Mouse (Mus musculus) adrenal gland, adult (tissue): ENCODE data around the gene Ccne1.
A peak's percentile ranks its signal among the peaks of the same experiment; 100 is the strongest.

Experiments
- DNase-seq, 2 experiments: peaks; one replicate each; pipeline ENCODE4 v3.0.0; 2022 to 2023; ENCODE audit warnings: low spot score in 1 of 2; ENCODE audit not compliant: inconsistent age in 2 of 2

Ccne1 gene

GRCm38 (mm10) chr7:38104097-38104496 lies 3.2 kb downstream of the Ccne1 start:
- no peak for DNase-seq

- no peak for DNase-seq
These were observed 13.0 kb downstream of the Ccne1 start for GRCm38 (mm10) chr7:38094353-38094752.

- no peak for DNase-seq
These were observed 14.2 kb downstream of the Ccne1 start for GRCm38 (mm10) chr7:38093101-38093500.

GRCm38 (mm10) chr7:38089930-38090675 lies 17.2 kb downstream of the Ccne1 start:
- no peak for DNase-seq

GRCm38 (mm10) chr7:38088456-38088855 lies 18.9 kb downstream of the Ccne1 start:
- DNase-seq = no peak

GRCm38 (mm10) chr7:38087856-38088255 lies 19.5 kb downstream of the Ccne1 start:
- DNase-seq = no peak

- no peak for DNase-seq
These were observed 20.9 kb downstream of the Ccne1 start for GRCm38 (mm10) chr7:38086401-38086800.

- DNase-seq = peak; percentile 76 to 88
These were observed 21.6 kb downstream of the Ccne1 start for GRCm38 (mm10) chr7:38085573-38086211.

- peak; percentile 100 for DNase-seq
These were observed 22.4 kb downstream of the Ccne1 start for GRCm38 (mm10) chr7:38084778-38085572.

- no peak for DNase-seq
These were observed 24.4 kb downstream of the Ccne1 start for GRCm38 (mm10) chr7:38082971-38083370.

GRCm38 (mm10) chr7:38077189-38077588 lies 30.1 kb downstream of the Ccne1 start:
- DNase-seq = no peak

- DNase-seq = no peak
These were observed 31.8 kb downstream of the Ccne1 start for GRCm38 (mm10) chr7:38075487-38075886.

GRCm38 (mm10) chr7:38074920-38075319 lies 32.4 kb downstream of the Ccne1 start:
- DNase-seq = no peak

- DNase-seq = no peak
These were observed 32.8 kb downstream of the Ccne1 start for GRCm38 (mm10) chr7:38074514-38074913.

- DNase-seq = peak; percentile 51 to 80
These were observed 33.6 kb downstream of the Ccne1 start for GRCm38 (mm10) chr7:38073782-38074181.

GRCm38 (mm10) chr7:38071065-38071464 lies 36.3 kb downstream of the Ccne1 start:
- DNase-seq = no peak

GRCm38 (mm10) chr7:38070663-38071062 lies 36.7 kb downstream of the Ccne1 start:
- peak; percentile 42 to 50 for DNase-seq

GRCm38 (mm10) chr7:38064431-38064830 lies 42.9 kb downstream of the Ccne1 start:
- DNase-seq = no peak

GRCm38 (mm10) chr7:38061060-38061970 lies 46.0 kb downstream of the Ccne1 start:
- DNase-seq = peak; percentile 87 to 97

GRCm38 (mm10) chr7:38059636-38060330 lies 47.6 kb downstream of the Ccne1 start:
- no peak for DNase-seq
